Mouse (Mus musculus) lung, adult 2 months (tissue): ENCODE data around the gene Pfkfb3.

Experiments used
- CTCF ChIP-seq: fragments of 200-500 bp; IDR thresholded peaks from 2 replicates; pipeline ENCODE4 v1.5.1; 2011; ENCODE audit warnings: mild to moderate bottlenecking, low read length, control low read depth; ENCODE audit not compliant: insufficient read depth
- POLR2A ChIP-seq: fragments of 200-500 bp; IDR thresholded peaks from 2 replicates; pipeline ENCODE4 v1.6.1; 2011; ENCODE audit warnings: low read depth, mild to moderate bottlenecking, control low read depth, low read length, borderline replicate concordance; ENCODE audit errors: extremely low read depth

GRCm38 (mm10) chr2:11457904-11458303 is 96.0 kb downstream of the Pfkfb3 start:
- TF ChIP-seq CTCF: no peak
- TF ChIP-seq POLR2A: no peak
